Mouse (Mus musculus): Measurements from ENCODE around the gene Skiv2l. TPM values are rescaled to one million over a fixed set of nuclear protein-coding genes. Genes with fewer than 3 reads are reported as not detected.
"Not testable (repeated sequence)": the region's sequence is repeated elsewhere in the genome, so short reads cannot be mapped to it uniquely, and the experiment has no call there.

The Skiv2l gene
- polyA plus RNA-seq, 1 experiment, result 38.4 TPM

GRCm38 (mm10) chr17:34798866-34799530 lies 51.0 kb downstream of the Skiv2l start:
- Histone ChIP-seq H3K4me3 (no peak overlapping the region), H3K79me2 (ENCODE audit: control insufficient read depth, insufficient read depth) (no peaks in the 10 kb centered on the region)
- TF ChIP-seq CEBPB (IDR thresholded peaks at IDR 0.05; ENCODE audit: insufficient read depth, poor library complexity, severe bottlenecking), result no peak

GRCm38 (mm10) chr17:34798071-34798470 lies 51.9 kb downstream of the Skiv2l start:
- not testable (repeated sequence) for H3K36me3 ChIP-seq (ENCODE audit: control insufficient read depth, insufficient read depth); H3K4me3 ChIP-seq; H3ac ChIP-seq (ENCODE audit: control insufficient read depth, insufficient read length); H3K79me2 ChIP-seq (ENCODE audit: control insufficient read depth, insufficient read depth); H3K4me2 ChIP-seq (ENCODE audit: low read depth)
- peaks cover 20% of the 10 kb centered on the region for H3K27me3 ChIP-seq (ENCODE audit: control insufficient read depth, insufficient read depth, insufficient read length)

More at GRCm38 (mm10) chr17:34798866-34799530, 51.0 kb downstream of the Skiv2l start:
- no peak overlapping the region for H3ac ChIP-seq (ENCODE audit: control insufficient read depth, insufficient read length)
- H3K27me3 ChIP-seq (ENCODE audit: control insufficient read depth, insufficient read depth, insufficient read length), result peaks cover 20% of the 10 kb centered on the region
- no peak overlapping the region for H3K4me2 ChIP-seq (ENCODE audit: low read depth)
- H3K36me3 ChIP-seq (ENCODE audit: control insufficient read depth, insufficient read depth), result no peaks in the 10 kb centered on the region

- not testable (repeated sequence) for H3K79me2 ChIP-seq (ENCODE audit: control insufficient read depth, insufficient read depth); H3ac ChIP-seq (ENCODE audit: control insufficient read depth, insufficient read length); H3K4me2 ChIP-seq (ENCODE audit: low read depth); H3K36me3 ChIP-seq (ENCODE audit: control insufficient read depth, insufficient read depth); H3K4me3 ChIP-seq
- peaks cover 17% of the 10 kb centered on the region for H3K27me3 ChIP-seq (ENCODE audit: control insufficient read depth, insufficient read depth, insufficient read length)
Measured at GRCm38 (mm10) chr17:34797211-34797995, 52.6 kb downstream of the Skiv2l start.

GRCm38 (mm10) chr17:34796311-34797140 lies 53.5 kb downstream of the Skiv2l start:
- TF ChIP-seq USF1 (IDR thresholded peaks at IDR 0.05; ENCODE audit: low read depth) (no peak), POLR2A (IDR thresholded peaks at IDR 0.05; ENCODE audit: insufficient read length, low read depth) (no peak), REST (IDR thresholded peaks at IDR 0.05; ENCODE audit: insufficient read depth, insufficient read length) (no peak)
- H3K4me3 ChIP-seq, result no peak overlapping the region
- H3K27me3 ChIP-seq (ENCODE audit: control insufficient read depth, insufficient read depth, insufficient read length), result peaks cover 10% of the 10 kb centered on the region
- no peaks in the 10 kb centered on the region for H3K79me2 ChIP-seq (ENCODE audit: control insufficient read depth, insufficient read depth)
- no peak overlapping the region for H3ac ChIP-seq (ENCODE audit: control insufficient read depth, insufficient read length)
- H3K36me3 ChIP-seq (ENCODE audit: control insufficient read depth, insufficient read depth), result no peaks in the 10 kb centered on the region
- no peak overlapping the region for H3K4me2 ChIP-seq (ENCODE audit: low read depth)

- Histone ChIP-seq H3K4me3 (no peak overlapping the region), H3K79me2 (ENCODE audit: control insufficient read depth, insufficient read depth) (no peaks in the 10 kb centered on the region), H3ac (ENCODE audit: control insufficient read depth, insufficient read length) (no peak overlapping the region), H3K36me3 (ENCODE audit: control insufficient read depth, insufficient read depth) (no peaks in the 10 kb centered on the region), H3K27me3 (ENCODE audit: control insufficient read depth, insufficient read depth, insufficient read length) (peaks cover 9% of the 10 kb centered on the region), H3K4me2 (ENCODE audit: low read depth) (no peak overlapping the region)
- TF ChIP-seq MAX (IDR thresholded peaks at IDR 0.05; ENCODE audit: low read depth), result no peak
Measured at GRCm38 (mm10) chr17:34795633-34796032, 54.4 kb downstream of the Skiv2l start.

GRCm38 (mm10) chr17:34795016-34795415 lies 55.0 kb downstream of the Skiv2l start:
- TF ChIP-seq TCF12 (IDR thresholded peaks at IDR 0.05; ENCODE audit: insufficient read depth, poor library complexity, severe bottlenecking), result no peak
- Histone ChIP-seq H3K4me3 (no peak overlapping the region), H3K4me2 (ENCODE audit: low read depth) (no peak overlapping the region), H3K36me3 (ENCODE audit: control insufficient read depth, insufficient read depth) (no peaks in the 10 kb centered on the region), H3ac (ENCODE audit: control insufficient read depth, insufficient read length) (no peak overlapping the region), H3K27me3 (ENCODE audit: control insufficient read depth, insufficient read depth, insufficient read length) (peaks cover 9% of the 10 kb centered on the region), H3K79me2 (ENCODE audit: control insufficient read depth, insufficient read depth) (no peaks in the 10 kb centered on the region)

Other genes starting within 250 kb of the Skiv2l start
- 37.1 TPM for gene Rnf5, start 246.5 kb downstream of the Skiv2l start, polyA plus RNA-seq (2012; fragmentation: generic; extraction: Trizol)
- 70.5 TPM for gene Agpat1, start 245.9 kb downstream of the Skiv2l start, polyA plus RNA-seq (2012; fragmentation: generic; extraction: Trizol)
- 0.16 TPM for gene Egfl8, start 234.2 kb downstream of the Skiv2l start, polyA plus RNA-seq (2012; fragmentation: generic; extraction: Trizol)
- 21.9 TPM for gene Ppt2, start 221.7 kb downstream of the Skiv2l start, polyA plus RNA-seq (2012; fragmentation: generic; extraction: Trizol)
- gene Prrt1, start 220.7 kb downstream of the Skiv2l start, polyA plus RNA-seq (2012; fragmentation: generic; extraction: Trizol), result not detected
- 13.5 TPM for gene Fkbpl, start 205.4 kb downstream of the Skiv2l start, polyA plus RNA-seq (2012; fragmentation: generic; extraction: Trizol)
- gene Atf6b, start 203.1 kb downstream of the Skiv2l start, polyA plus RNA-seq (2012; fragmentation: generic; extraction: Trizol), result 42.5 TPM
- gene Tnxb, start 179.7 kb downstream of the Skiv2l start, polyA plus RNA-seq (2012; fragmentation: generic; extraction: Trizol), result under 0.01 TPM
- not detected for gene C4b, start 106.3 kb downstream of the Skiv2l start, polyA plus RNA-seq (2012; fragmentation: generic; extraction: Trizol)
- gene Cyp21a1, start 45.6 kb downstream of the Skiv2l start, polyA plus RNA-seq (2012; fragmentation: generic; extraction: Trizol), result not detected
- 29.9 TPM for gene Stk19, start 13.3 kb downstream of the Skiv2l start, polyA plus RNA-seq (2012; fragmentation: generic; extraction: Trizol)
- gene Dxo, start 13.2 kb downstream of the Skiv2l start, polyA plus RNA-seq (2012; fragmentation: generic; extraction: Trizol), result 25.7 TPM
- 60.0 TPM for gene Nelfe, start 181 bp upstream of the Skiv2l start, polyA plus RNA-seq (2012; fragmentation: generic; extraction: Trizol)
- 0.37 TPM for gene Cfb, start 12.3 kb upstream of the Skiv2l start, polyA plus RNA-seq (2012; fragmentation: generic; extraction: Trizol)
- gene Zbtb12, start 29.3 kb upstream of the Skiv2l start, polyA plus RNA-seq (2012; fragmentation: generic; extraction: Trizol), result 10.2 TPM
- not detected for gene Gm20547, start 31.8 kb upstream of the Skiv2l start, polyA plus RNA-seq (2012; fragmentation: generic; extraction: Trizol)
- 0.43 TPM for gene C2, start 48.1 kb upstream of the Skiv2l start, polyA plus RNA-seq (2012; fragmentation: generic; extraction: Trizol)
- 94.5 TPM for gene Ehmt2, start 48.3 kb upstream of the Skiv2l start, polyA plus RNA-seq (2012; fragmentation: generic; extraction: Trizol)
- 14.6 TPM for gene Slc44a4, start 64.3 kb upstream of the Skiv2l start, polyA plus RNA-seq (2012; fragmentation: generic; extraction: Trizol)
- gene Neu1, start 81.0 kb upstream of the Skiv2l start, polyA plus RNA-seq (2012; fragmentation: generic; extraction: Trizol), result 30.1 TPM
- gene Hspa1b, start 109.0 kb upstream of the Skiv2l start, polyA plus RNA-seq (2012; fragmentation: generic; extraction: Trizol), result 7.3 TPM
- not detected for gene Gm20481, start 119.7 kb upstream of the Skiv2l start, polyA plus RNA-seq (2012; fragmentation: generic; extraction: Trizol)
- gene Hspa1a, start 121.9 kb upstream of the Skiv2l start, polyA plus RNA-seq (2012; fragmentation: generic; extraction: Trizol), result 1.8 TPM
- gene Hspa1l, start 122.5 kb upstream of the Skiv2l start, polyA plus RNA-seq (2012; fragmentation: generic; extraction: Trizol), result 1.3 TPM
- gene Lsm2, start 131.7 kb upstream of the Skiv2l start, polyA plus RNA-seq (2012; fragmentation: generic; extraction: Trizol), result 52.3 TPM
- 208 TPM for gene Vars, start 150.8 kb upstream of the Skiv2l start, polyA plus RNA-seq (2012; fragmentation: generic; extraction: Trizol)
- gene Vwa7, start 166.4 kb upstream of the Skiv2l start, polyA plus RNA-seq (2012; fragmentation: generic; extraction: Trizol), result 0.05 TPM
- gene Sapcd1, start 177.8 kb upstream of the Skiv2l start, polyA plus RNA-seq (2012; fragmentation: generic; extraction: Trizol), result 0.14 TPM
- 2.1 TPM for gene Msh5, start 196.5 kb upstream of the Skiv2l start, polyA plus RNA-seq (2012; fragmentation: generic; extraction: Trizol)
- gene Clic1, start 199.8 kb upstream of the Skiv2l start, polyA plus RNA-seq (2012; fragmentation: generic; extraction: Trizol), result 412 TPM
- 101 TPM for gene Ddah2, start 208.8 kb upstream of the Skiv2l start, polyA plus RNA-seq (2012; fragmentation: generic; extraction: Trizol)
- 0.18 TPM for gene Ly6g6c, start 215.2 kb upstream of the Skiv2l start, polyA plus RNA-seq (2012; fragmentation: generic; extraction: Trizol)
- gene Mpig6b, start 216.0 kb upstream of the Skiv2l start, polyA plus RNA-seq (2012; fragmentation: generic; extraction: Trizol), result not detected
- gene Ly6g6e, start 226.7 kb upstream of the Skiv2l start, polyA plus RNA-seq (2012; fragmentation: generic; extraction: Trizol), result not detected
- gene Ly6g6d, start 227.9 kb upstream of the Skiv2l start, polyA plus RNA-seq (2012; fragmentation: generic; extraction: Trizol), result not detected
- not detected for gene Ly6g6f, start 235.4 kb upstream of the Skiv2l start, polyA plus RNA-seq (2012; fragmentation: generic; extraction: Trizol)
- 64.7 TPM for gene Abhd16a, start 239.1 kb upstream of the Skiv2l start, polyA plus RNA-seq (2012; fragmentation: generic; extraction: Trizol)